Mouse (Mus musculus): ENCODE measurements around the gene Pld3.

Pld3 gene

GRCm38 (mm10) chr7:27487740-27488268, 65.2 kb downstream of the Pld3 start:
- no peak for DNase-seq (ENCODE audit: low read depth in 2 of 2, low spot score in 2 of 2)

GRCm38 (mm10) chr7:27486770-27487697, 66.0 kb downstream of the Pld3 start, which contains the start of gene Sertad1:
TSS of gene Sertad1 (plus strand) at chr7:27486910.
- peak; percentile 100 for DNase-seq (ENCODE audit: low read depth in 2 of 2, low spot score in 2 of 2)

- DNase-seq (ENCODE audit: low read depth in 2 of 2, low spot score in 2 of 2), result no peak
Observed at GRCm38 (mm10) chr7:27486102-27486769, 66.8 kb downstream of the Pld3 start.

- DNase-seq (ENCODE audit: low read depth in 2 of 2, low spot score in 2 of 2), result no peak
Observed at GRCm38 (mm10) chr7:27483860-27484259, 69.2 kb downstream of the Pld3 start.
